Mouse (Mus musculus) neutrophil, adult 83 days (primary cell): Measurements from ENCODE around the gene Lgals2. TPM values are rescaled to one million over a fixed set of nuclear protein-coding genes. Genes with fewer than 3 reads are reported as not detected.

Experiments used
- total RNA-seq, 2 experiments: library from RNA; stranded (reverse); gene quantifications; one replicate each; pipeline ENCODE4 v1.2.4; 2023

The Lgals2 gene
- not detected for total RNA-seq

GRCm38 (mm10) chr15:78855303-78855965 is at the start of gene Lgals2:
Gene Lgals2 (minus strand): TSS chr15:78855529.

GRCm38 (mm10) chr15:78899740-78900584 is 44.6 kb upstream of the Lgals2 start, which contains the start of gene Sh3bp1:
Gene Sh3bp1 (plus strand): TSS chr15:78899768.

DNA sequence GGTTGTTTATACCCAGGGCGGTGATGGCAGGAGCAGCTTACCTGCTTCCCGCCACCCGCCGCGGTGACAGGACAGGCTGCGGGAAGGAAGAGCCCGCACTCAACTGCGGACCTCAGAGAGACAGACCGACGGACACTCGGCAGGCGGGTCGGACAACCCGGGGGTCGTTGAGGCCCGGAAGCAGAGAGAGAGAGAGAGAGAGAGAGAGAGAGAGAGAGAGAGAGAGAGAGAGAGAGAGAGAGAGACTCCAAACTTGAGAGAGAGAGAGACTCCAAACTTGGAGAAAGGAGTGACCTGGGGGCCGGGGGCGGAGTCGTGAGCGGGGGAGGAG is 44.0 kb upstream of the Lgals2 start, which contains the start of gene Gm49510:
Gene Gm49510, plus strand, starts transcription at position 259 of the 331 bp plus-strand sequence.

GRCm38 (mm10) chr15:78876991-78877809 is 21.9 kb upstream of the Lgals2 start, which contains the start of gene Gga1:
Gene Gga1 (plus strand): TSS chr15:78877190.

GRCm38 (mm10) chr15:78842371-78843163 is 12.8 kb downstream of the Lgals2 start, which contains the start of gene Cdc42ep1:
Gene Cdc42ep1 (plus strand): TSS chr15:78842624.

GRCm38 (mm10) chr15:78802776-78803391 is 52.4 kb downstream of the Lgals2 start, which contains the start of gene Card10:
Gene Card10 (minus strand): TSS chr15:78803042.

Other genes starting within 250 kb of the Lgals2 start
- gene Elfn2, start 136.8 kb downstream of the Lgals2 start, total RNA-seq = under 1 TPM; 0.11 to 0.33 TPM
- gene Mfng, start 82.1 kb downstream of the Lgals2 start, total RNA-seq = 10 to 100 TPM; 13.3 to 16.6 TPM
- 10 to 100 TPM; 32.7 to 36.8 TPM for gene Card10, start 52.5 kb downstream of the Lgals2 start, total RNA-seq
- gene Cdc42ep1, start 12.9 kb downstream of the Lgals2 start, total RNA-seq = under 1 TPM; 0.22 to 0.42 TPM
- gene Gga1, start 21.7 kb upstream of the Lgals2 start, total RNA-seq = 10 to 100 TPM; 69.9 to 79.0 TPM
- 1 to 10 TPM in 1 of 2 experiments, not detected in 1; 1.1 TPM for gene Gm49510, start 44.1 kb upstream of the Lgals2 start, total RNA-seq
- gene Sh3bp1, start 44.2 kb upstream of the Lgals2 start, total RNA-seq = 10 to 100 TPM; 78.4 to 90.7 TPM
- 1 to 10 TPM; 2.2 to 3.2 TPM for gene Pdxp, start 58.4 kb upstream of the Lgals2 start, total RNA-seq
- 100 to 1,000 TPM; 207 to 230 TPM for gene Lgals1, start 71.2 kb upstream of the Lgals2 start, total RNA-seq
- gene Nol12, start 79.4 kb upstream of the Lgals2 start, total RNA-seq = 10 to 100 TPM; 20.0 to 20.1 TPM
- gene Triobp, start 92.2 kb upstream of the Lgals2 start, total RNA-seq = 100 to 1,000 TPM; 154 to 157 TPM
- gene H1f0, start 172.9 kb upstream of the Lgals2 start, total RNA-seq = 10 to 100 TPM; 30.8 to 40.6 TPM
- not detected for gene Galr3, start 186.4 kb upstream of the Lgals2 start, total RNA-seq
- 10 to 100 TPM; 16.0 to 20.0 TPM for gene Ankrd54, start 207.4 kb upstream of the Lgals2 start, total RNA-seq
- gene Eif3l, start 219.7 kb upstream of the Lgals2 start, total RNA-seq = 10 to 100 TPM; 73.8 to 78.1 TPM